Mouse (Mus musculus): Measurements from ENCODE around the gene Lrrc56. TPM values are rescaled to one million over a fixed set of nuclear protein-coding genes. Genes with fewer than 3 reads are reported as not detected.
A peak's percentile ranks its signal among the peaks of the same experiment; 100 is the strongest.

Gene Lrrc56
- polyA plus RNA-seq, 1 experiment from 2014 or later = 2.8 TPM

DNA sequence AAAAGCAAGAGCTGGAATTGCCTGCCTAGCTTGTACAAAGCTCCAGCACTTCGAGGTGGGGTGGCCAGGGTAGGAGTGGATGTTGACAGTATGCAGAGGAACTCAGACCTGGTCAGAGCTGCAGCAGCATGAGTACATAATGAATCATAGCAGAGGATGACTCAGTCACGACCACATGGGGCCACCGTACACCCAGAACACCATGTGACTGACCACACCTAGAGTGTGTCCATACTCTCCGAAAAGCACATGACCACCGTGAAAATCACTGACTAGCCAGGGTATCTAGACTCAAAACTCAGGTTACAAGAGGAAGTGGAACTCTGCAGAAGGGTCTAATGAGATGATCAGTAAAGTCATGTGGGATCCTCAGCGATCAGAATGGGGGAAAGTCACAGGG is 29.1 kb upstream of the Lrrc56 start:
- peaks cover 65% of the 10 kb centered on the region for H3K36me3 ChIP-seq (ENCODE audit: control insufficient read depth, insufficient read depth, low read length)
- H3K27me3 ChIP-seq (ENCODE audit: control insufficient read depth, insufficient read depth, low read length) = no peaks in the 10 kb centered on the region
- H3K4me3 ChIP-seq (ENCODE audit: control insufficient read depth in 1 of 2, insufficient read depth in 1 of 2, low read depth in 1 of 2, low read length in 2 of 2) = no peak overlapping the region
- no peaks in the 10 kb centered on the region for H3K9me3 ChIP-seq (ENCODE audit: control insufficient read depth, low read length)
- no peak overlapping the region for H3K4me2 ChIP-seq (ENCODE audit: low read length)
- 70% methylated on average over 6 of the region's 6 CpGs for WGBS
- H3K9ac ChIP-seq (ENCODE audit: low read length) = no peak overlapping the region
- H3K27ac ChIP-seq (replicated peaks in 1 of 2; ENCODE audit: control insufficient read depth in 1 of 2, insufficient read depth in 1 of 2, low read depth in 2 of 2, low read length in 2 of 2) = no peak overlapping the region
- H3K4me1 ChIP-seq (ENCODE audit: control insufficient read depth in 2 of 2, insufficient read depth in 2 of 2, low read length in 2 of 2) = peaks cover 6 to 14% of the 10 kb centered on the region in 2 experiments; a peak in 3 of 4 replicates
- ATAC-seq (ENCODE audit: insufficient number of reproducible peaks, insufficient read depth, low FRiP score, low read depth) = no peak

- Histone ChIP-seq H3K36me3 (ENCODE audit: control insufficient read depth, insufficient read depth, low read length) (peaks cover 33% of the 10 kb centered on the region), H3K27me3 (ENCODE audit: control insufficient read depth, insufficient read depth, low read length) (no peaks in the 10 kb centered on the region), H3K4me3 (ENCODE audit: control insufficient read depth in 1 of 2, insufficient read depth in 1 of 2, low read depth in 1 of 2, low read length in 2 of 2) (peak overlapping the region; percentile 55), H3K27ac (replicated peaks in 1 of 2; ENCODE audit: control insufficient read depth in 1 of 2, insufficient read depth in 1 of 2, low read depth in 2 of 2, low read length in 2 of 2) (peak overlapping the region; percentile 3 to 36; a peak in 2 of 4 replicates), H3K9me3 (ENCODE audit: control insufficient read depth, low read length) (no peaks in the 10 kb centered on the region), H3K9ac (ENCODE audit: low read length) (peak overlapping the region; percentile 80), H3K4me2 (ENCODE audit: low read length) (peak overlapping the region; percentile 75), H3K4me1 (ENCODE audit: control insufficient read depth in 2 of 2, insufficient read depth in 2 of 2, low read length in 2 of 2) (peaks cover 10 to 15% of the 10 kb centered on the region in 2 experiments; a peak in 3 of 4 replicates)
- no peak for ATAC-seq (ENCODE audit: insufficient number of reproducible peaks, insufficient read depth, low FRiP score, low read depth)
- 12% methylated on average over 7 of the region's 7 CpGs for WGBS
These were observed 25.9 kb upstream of the Lrrc56 start for GRCm38 (mm10) chr7:141167901-141168517.

DNA sequence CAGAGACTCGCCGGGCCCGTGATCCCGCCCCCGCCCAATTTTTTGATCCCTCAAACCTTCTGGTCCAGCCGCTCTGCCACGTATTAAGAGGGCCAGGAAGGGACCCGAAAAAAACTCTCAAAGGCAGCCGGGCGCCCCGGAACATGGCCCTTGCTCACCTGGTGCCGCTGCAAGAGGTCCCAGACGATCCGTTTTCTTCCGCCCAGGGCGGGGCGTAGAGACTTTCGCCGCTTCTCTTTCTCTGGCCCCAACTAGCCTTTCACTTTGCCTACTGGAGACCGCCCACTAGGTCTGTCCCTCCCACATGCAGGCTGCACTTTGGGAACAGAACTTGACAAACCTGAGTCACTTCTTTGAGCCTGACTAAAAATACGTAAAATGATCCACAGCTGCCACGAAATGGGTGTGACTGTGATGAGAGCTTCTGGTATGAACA is 25.4 kb upstream of the Lrrc56 start:
- peaks cover 12 to 19% of the 10 kb centered on the region in 2 experiments; a peak in 3 of 4 replicates for H3K4me1 ChIP-seq (ENCODE audit: control insufficient read depth in 2 of 2, insufficient read depth in 2 of 2, low read length in 2 of 2)
- peak overlapping the region; percentile 75 for H3K4me2 ChIP-seq (ENCODE audit: low read length)
- peak overlapping the region; percentile 80 for H3K9ac ChIP-seq (ENCODE audit: low read length)
- peak overlapping the region; percentile 55 for H3K4me3 ChIP-seq (ENCODE audit: control insufficient read depth in 1 of 2, insufficient read depth in 1 of 2, low read depth in 1 of 2, low read length in 2 of 2)
- H3K9me3 ChIP-seq (ENCODE audit: control insufficient read depth, low read length) = no peaks in the 10 kb centered on the region
- H3K27me3 ChIP-seq (ENCODE audit: control insufficient read depth, insufficient read depth, low read length) = no peaks in the 10 kb centered on the region
- ATAC-seq (ENCODE audit: insufficient number of reproducible peaks, insufficient read depth, low FRiP score, low read depth) = no peak
- H3K27ac ChIP-seq (replicated peaks in 1 of 2; ENCODE audit: control insufficient read depth in 1 of 2, insufficient read depth in 1 of 2, low read depth in 2 of 2, low read length in 2 of 2) = peak overlapping the region; percentile 3 to 36; a peak in 2 of 4 replicates
- peaks cover 28% of the 10 kb centered on the region for H3K36me3 ChIP-seq (ENCODE audit: control insufficient read depth, insufficient read depth, low read length)
- 1% methylated on average over 22 of the region's 22 CpGs for WGBS

- Histone ChIP-seq H3K27ac (replicated peaks in 1 of 2; ENCODE audit: control insufficient read depth in 1 of 2, insufficient read depth in 1 of 2, low read depth in 2 of 2, low read length in 2 of 2) (no peak overlapping the region), H3K36me3 (ENCODE audit: control insufficient read depth, insufficient read depth, low read length) (peaks cover 20% of the 10 kb centered on the region), H3K9ac (ENCODE audit: low read length) (peak overlapping the region; percentile 80; the same call in 1 of the 2 replicates), H3K9me3 (ENCODE audit: control insufficient read depth, low read length) (no peaks in the 10 kb centered on the region), H3K27me3 (ENCODE audit: control insufficient read depth, insufficient read depth, low read length) (no peaks in the 10 kb centered on the region), H3K4me2 (ENCODE audit: low read length) (peak overlapping the region; percentile 75), H3K4me3 (ENCODE audit: control insufficient read depth in 1 of 2, insufficient read depth in 1 of 2, low read depth in 1 of 2, low read length in 2 of 2) (0 out of 4 replicates have a peak overlapping the region, but pooled peaks of 1 of the 2 experiments have one; percentile 55), H3K4me1 (ENCODE audit: control insufficient read depth in 2 of 2, insufficient read depth in 2 of 2, low read length in 2 of 2) (peaks cover 12 to 19% of the 10 kb centered on the region in 2 experiments; a peak in 3 of 4 replicates)
- ATAC-seq (ENCODE audit: insufficient number of reproducible peaks, insufficient read depth, low FRiP score, low read depth) = no peak
- 57% methylated on average over 1 of the region's 1 CpGs for WGBS
These were observed 24.7 kb upstream of the Lrrc56 start for GRCm38 (mm10) chr7:141169300-141169699.

DNA sequence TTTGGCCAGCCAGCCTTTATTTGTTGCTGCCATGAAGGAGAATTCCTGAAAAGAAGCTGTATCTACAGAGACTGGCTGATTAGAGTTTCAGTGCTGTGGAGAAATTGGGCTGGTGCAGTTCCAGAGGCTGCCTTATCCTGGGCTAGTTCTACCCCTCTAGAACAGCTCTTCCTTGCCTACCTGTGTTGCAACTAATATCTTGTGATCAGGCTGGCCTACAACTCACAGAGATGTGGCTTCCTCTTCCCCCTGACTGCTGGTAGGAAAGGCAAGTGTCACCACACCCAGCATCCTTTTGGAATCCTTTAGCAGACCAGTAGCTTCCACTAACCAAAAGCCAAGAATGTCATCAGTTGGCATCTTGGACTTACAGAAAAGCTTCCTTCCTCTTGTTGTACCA is 24.1 kb upstream of the Lrrc56 start:
- H3K9ac ChIP-seq (ENCODE audit: low read length) = no peak overlapping the region

GRCm38 (mm10) chr7:141172116-141173006 is 21.6 kb upstream of the Lrrc56 start, which contains the start of gene Rnh1:
TSS of gene Rnh1 (minus strand) at chr7:141172857.
- Histone ChIP-seq H3K27ac (replicated peaks in 1 of 2; ENCODE audit: control insufficient read depth in 1 of 2, insufficient read depth in 1 of 2, low read depth in 2 of 2, low read length in 2 of 2) (peak within 1 kb of the TSS; percentile 96 to 99), H3K4me3 (ENCODE audit: control insufficient read depth in 1 of 2, insufficient read depth in 1 of 2, low read depth in 1 of 2, low read length in 2 of 2) (peak within 1 kb of the TSS; percentile 57 to 91), H3K9me3 (ENCODE audit: control insufficient read depth, low read length) (no peaks in the 10 kb centered on the region), H3K4me2 (ENCODE audit: low read length) (peak within 1 kb of the TSS; percentile 73), H3K27me3 (ENCODE audit: control insufficient read depth, insufficient read depth, low read length) (peaks cover 9% of the 10 kb centered on the region; the same call in 1 of the 2 replicates), H3K36me3 (ENCODE audit: control insufficient read depth, insufficient read depth, low read length) (no peaks in the 10 kb centered on the region), H3K9ac (ENCODE audit: low read length) (peak within 1 kb of the TSS; percentile 72), H3K4me1 (ENCODE audit: control insufficient read depth in 2 of 2, insufficient read depth in 2 of 2, low read length in 2 of 2) (peaks cover 10 to 19% of the 10 kb centered on the region in 2 experiments; a peak in 3 of 4 replicates)
- 3% methylated on average over 55 of the region's 55 CpGs for WGBS
- ATAC-seq (ENCODE audit: insufficient number of reproducible peaks, insufficient read depth, low FRiP score, low read depth) = peak; percentile 95

More for the DNA sequence above, 24.1 kb upstream of the Lrrc56 start:
- H3K36me3 ChIP-seq (ENCODE audit: control insufficient read depth, insufficient read depth, low read length) = peaks cover 16% of the 10 kb centered on the region; the same call in 1 of the 2 replicates
- H3K4me2 ChIP-seq (ENCODE audit: low read length) = no peak overlapping the region
- H3K4me3 ChIP-seq (ENCODE audit: control insufficient read depth in 1 of 2, insufficient read depth in 1 of 2, low read depth in 1 of 2, low read length in 2 of 2) = no peak overlapping the region
- H3K27ac ChIP-seq (replicated peaks in 1 of 2; ENCODE audit: control insufficient read depth in 1 of 2, insufficient read depth in 1 of 2, low read depth in 2 of 2, low read length in 2 of 2) = no peak overlapping the region
- no peak for ATAC-seq (ENCODE audit: insufficient number of reproducible peaks, insufficient read depth, low FRiP score, low read depth)
- H3K4me1 ChIP-seq (ENCODE audit: control insufficient read depth in 2 of 2, insufficient read depth in 2 of 2, low read length in 2 of 2) = peaks cover 10 to 19% of the 10 kb centered on the region in 2 experiments; a peak in 3 of 4 replicates
- no peaks in the 10 kb centered on the region for H3K27me3 ChIP-seq (ENCODE audit: control insufficient read depth, insufficient read depth, low read length)
- no peaks in the 10 kb centered on the region for H3K9me3 ChIP-seq (ENCODE audit: control insufficient read depth, low read length)

DNA sequence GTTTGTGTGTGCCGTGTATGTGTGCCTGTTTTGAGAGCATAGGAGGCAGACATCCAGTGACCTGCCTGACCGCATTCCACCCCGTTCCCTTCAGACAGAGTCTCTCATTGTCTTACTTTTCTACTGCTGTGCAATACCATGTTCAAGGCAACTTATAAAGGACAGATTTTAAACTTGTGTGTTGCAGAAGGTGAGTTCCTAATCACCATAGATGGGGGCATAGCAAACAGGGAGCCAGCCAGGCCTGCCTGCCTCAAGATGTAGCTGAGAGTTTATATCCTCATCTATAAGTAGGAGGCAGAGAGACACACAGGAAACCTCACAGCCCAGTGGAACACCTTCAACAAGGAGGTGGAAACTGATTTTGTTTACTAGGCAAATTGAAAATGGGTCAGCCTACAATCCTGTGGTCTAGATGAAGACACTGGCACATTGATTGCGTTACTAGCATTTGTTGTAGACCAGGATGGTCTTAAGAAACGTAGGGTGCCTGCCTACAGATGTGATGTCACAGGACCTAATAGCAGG is 20.6 kb upstream of the Lrrc56 start:
- WGBS = 92% methylated on average over 5 of the region's 5 CpGs
- peak overlapping the region; percentile 72 for H3K9ac ChIP-seq (ENCODE audit: low read length)

More for the DNA sequence above, 20.6 kb upstream of the Lrrc56 start:
- no peaks in the 10 kb centered on the region for H3K9me3 ChIP-seq (ENCODE audit: control insufficient read depth, low read length)
- peak overlapping the region; percentile 96 to 99; a peak in 1 of 4 replicates for H3K27ac ChIP-seq (replicated peaks in 1 of 2; ENCODE audit: control insufficient read depth in 1 of 2, insufficient read depth in 1 of 2, low read depth in 2 of 2, low read length in 2 of 2)
- H3K27me3 ChIP-seq (ENCODE audit: control insufficient read depth, insufficient read depth, low read length) = peaks cover 10% of the 10 kb centered on the region; the same call in 1 of the 2 replicates
- peak overlapping the region; percentile 73 for H3K4me2 ChIP-seq (ENCODE audit: low read length)
- H3K36me3 ChIP-seq (ENCODE audit: control insufficient read depth, insufficient read depth, low read length) = no peaks in the 10 kb centered on the region
- peaks cover 6 to 11% of the 10 kb centered on the region in 2 experiments; a peak in 3 of 4 replicates for H3K4me1 ChIP-seq (ENCODE audit: control insufficient read depth in 2 of 2, insufficient read depth in 2 of 2, low read length in 2 of 2)
- peak overlapping the region; percentile 57 to 91; a peak in 3 of 4 replicates for H3K4me3 ChIP-seq (ENCODE audit: control insufficient read depth in 1 of 2, insufficient read depth in 1 of 2, low read depth in 1 of 2, low read length in 2 of 2)
- ATAC-seq (ENCODE audit: insufficient number of reproducible peaks, insufficient read depth, low FRiP score, low read depth) = no peak

Data from heart, embryonic 14.5 days (tissue).